Mouse (Mus musculus): ENCODE measurements at regions not wholly inside any gene's neighbourhood (a gene's known extent, or its start where the extent isn't known, plus 50 kb on each side); places are given as distances from the start of the nearest gene placed in this dataset.
A peak's percentile ranks its signal among the peaks of the same experiment; 100 is the strongest.
"Not testable (repeated sequence)": the region's sequence is repeated elsewhere in the genome, so short reads cannot be mapped to it uniquely, and the experiment has no call there.

GRCm38 (mm10) chr19:59516957-59517356 is 58.8 kb downstream of the Emx2 start:
- H3K27me3 ChIP-seq (replicated peaks; ENCODE audit: control insufficient read depth, insufficient read depth, low read length): no peaks in the 10 kb centered on the region
- 82% methylated on average over 4 of the region's 4 CpGs for WGBS
- H3K4me1 ChIP-seq (ENCODE audit: control insufficient read depth, insufficient read depth, low read length): peaks cover 6% of the 10 kb centered on the region
- DNase-seq: no peak
- H3K4me3 ChIP-seq (ENCODE audit: insufficient read depth, low read depth, low read length): no peak overlapping the region
- H3K36me3 ChIP-seq (ENCODE audit: control insufficient read depth, insufficient read depth, low read length): no peaks in the 10 kb centered on the region
- TF ChIP-seq CTCF (conservative IDR thresholded peaks at IDR 0.05; ENCODE audit: insufficient read depth, insufficient read length, low read depth, low read length) (no peak), POLR2A (IDR thresholded peaks at IDR 0.05; ENCODE audit: low read depth, low read length) (no peak)
- no peak overlapping the region for H3K27ac ChIP-seq (ENCODE audit: insufficient read depth, low read depth, low read length)

DNA sequence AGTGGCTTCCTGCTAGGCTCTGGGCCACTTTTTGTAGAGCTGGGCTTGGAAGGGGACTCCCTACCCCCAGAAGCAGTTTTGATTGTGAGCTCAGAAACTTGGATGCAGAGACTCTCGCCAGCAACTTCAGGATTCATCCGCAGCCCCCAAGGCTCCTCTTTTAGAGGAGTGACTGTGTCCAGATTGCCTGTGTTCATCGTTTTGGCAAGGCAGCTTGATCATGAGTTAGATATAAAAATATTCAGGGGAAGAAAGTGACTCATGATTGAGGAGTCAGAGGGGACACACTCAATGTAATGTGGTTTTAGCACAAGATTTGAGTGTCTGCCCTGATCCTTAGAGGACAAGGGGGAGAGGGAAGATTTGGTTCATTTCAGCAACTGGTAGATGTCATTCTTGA is 61.0 kb downstream of the Emx2 start:
- no peak overlapping the region for H3K27ac ChIP-seq (ENCODE audit: insufficient read depth, low read depth, low read length)
- no peak overlapping the region for H3K4me3 ChIP-seq (ENCODE audit: insufficient read depth, low read depth, low read length)
- DNase-seq: no peak
- WGBS: 72% methylated on average over 3 of the region's 3 CpGs
- H3K27me3 ChIP-seq (replicated peaks; ENCODE audit: control insufficient read depth, insufficient read depth, low read length): no peaks in the 10 kb centered on the region
- H3K36me3 ChIP-seq (ENCODE audit: control insufficient read depth, insufficient read depth, low read length): no peaks in the 10 kb centered on the region
- H3K4me1 ChIP-seq (ENCODE audit: control insufficient read depth, insufficient read depth, low read length): no peaks in the 10 kb centered on the region; the same call in 1 of the 2 replicates
- TF ChIP-seq POLR2A (IDR thresholded peaks at IDR 0.05; ENCODE audit: low read depth, low read length) (no peak), CTCF (conservative IDR thresholded peaks at IDR 0.05; ENCODE audit: insufficient read depth, insufficient read length, low read depth, low read length) (no peak)

DNA sequence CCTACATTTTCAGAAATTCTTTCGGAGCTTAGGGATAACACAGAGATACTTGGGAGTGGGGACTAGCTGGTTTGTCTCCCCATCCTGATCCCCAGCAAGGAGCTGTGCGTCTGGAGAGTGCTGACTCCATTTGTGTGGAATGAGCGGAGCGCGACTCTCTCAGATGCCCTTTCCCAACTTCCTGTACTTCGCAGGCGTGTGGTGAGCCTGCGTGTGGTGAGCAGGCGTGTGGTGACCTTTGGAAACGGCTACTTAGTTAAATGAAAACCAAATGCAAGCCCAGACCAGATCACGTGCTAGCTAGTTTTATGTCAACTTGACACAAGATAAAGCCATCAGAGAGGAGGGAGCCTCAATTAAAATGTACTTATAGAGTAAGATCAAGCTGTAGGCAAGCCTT is 64.0 kb downstream of the Emx2 start:
- no peak overlapping the region for H3K27ac ChIP-seq (ENCODE audit: insufficient read depth, low read depth, low read length)
- 41% methylated on average over 11 of the region's 11 CpGs for WGBS
- H3K4me1 ChIP-seq (ENCODE audit: control insufficient read depth, insufficient read depth, low read length): no peaks in the 10 kb centered on the region; the same call in 1 of the 2 replicates
- TF ChIP-seq POLR2A (IDR thresholded peaks at IDR 0.05; ENCODE audit: low read depth, low read length): no peak
- no peak for TF ChIP-seq CTCF (conservative IDR thresholded peaks at IDR 0.05; ENCODE audit: insufficient read depth, insufficient read length, low read depth, low read length)
- no peaks in the 10 kb centered on the region for H3K27me3 ChIP-seq (replicated peaks; ENCODE audit: control insufficient read depth, insufficient read depth, low read length)
- H3K36me3 ChIP-seq (ENCODE audit: control insufficient read depth, insufficient read depth, low read length): no peaks in the 10 kb centered on the region
- H3K4me3 ChIP-seq (ENCODE audit: insufficient read depth, low read depth, low read length): no peak overlapping the region
- DNase-seq: peak; percentile 80

GRCm38 (mm10) chr19:59523356-59523755 is 65.2 kb downstream of the Emx2 start:
- no peak for TF ChIP-seq CTCF (conservative IDR thresholded peaks at IDR 0.05; ENCODE audit: insufficient read depth, insufficient read length, low read depth, low read length)
- no peak for TF ChIP-seq POLR2A (IDR thresholded peaks at IDR 0.05; ENCODE audit: low read depth, low read length)
- Histone ChIP-seq H3K4me1 (ENCODE audit: control insufficient read depth, insufficient read depth, low read length) (no peaks in the 10 kb centered on the region; the same call in 1 of the 2 replicates), H3K27ac (ENCODE audit: insufficient read depth, low read depth, low read length) (no peak overlapping the region), H3K36me3 (ENCODE audit: control insufficient read depth, insufficient read depth, low read length) (no peaks in the 10 kb centered on the region), H3K4me3 (ENCODE audit: insufficient read depth, low read depth, low read length) (no peak overlapping the region), H3K27me3 (replicated peaks; ENCODE audit: control insufficient read depth, insufficient read depth, low read length) (no peaks in the 10 kb centered on the region; the same call in 1 of the 2 replicates)
- DNase-seq: no peak
- WGBS: 72% methylated on average over 10 of the region's 10 CpGs

DNA sequence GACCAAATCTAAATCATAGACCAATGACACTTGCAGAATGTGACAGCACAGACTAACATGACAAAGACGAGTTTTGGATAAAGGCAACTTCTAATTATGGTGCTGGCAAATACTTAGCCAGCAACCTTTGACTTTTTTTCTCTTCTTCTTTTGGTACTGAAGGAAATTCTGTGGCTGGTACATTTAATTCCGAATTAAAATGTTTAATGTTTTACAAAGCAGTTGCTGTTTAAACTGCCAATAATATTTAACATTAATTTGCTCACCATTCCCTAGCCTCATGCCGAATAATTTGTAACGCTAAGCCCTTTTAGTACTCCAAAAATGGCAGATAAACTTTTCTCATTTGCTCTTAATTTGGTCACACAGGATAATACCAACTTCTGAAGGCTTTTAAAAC is 105.9 kb downstream of the Emx2 start:
- WGBS: 35% methylated on average over 4 of the region's 4 CpGs

GRCm38 (mm10) chr19:59568907-59569306 is 110.7 kb downstream of the Emx2 start:
- peaks cover 5% of the 10 kb centered on the region for H3K4me1 ChIP-seq (ENCODE audit: control insufficient read depth, insufficient read depth, low read length)
- H3K27ac ChIP-seq (ENCODE audit: insufficient read depth, low read depth, low read length): no peak overlapping the region
- DNase-seq: no peak
- TF ChIP-seq POLR2A (IDR thresholded peaks at IDR 0.05; ENCODE audit: low read depth, low read length) (no peak), CTCF (conservative IDR thresholded peaks at IDR 0.05; ENCODE audit: insufficient read depth, insufficient read length, low read depth, low read length) (no peak)
- no peaks in the 10 kb centered on the region for H3K27me3 ChIP-seq (replicated peaks; ENCODE audit: control insufficient read depth, insufficient read depth, low read length)
- H3K4me3 ChIP-seq (ENCODE audit: insufficient read depth, low read depth, low read length): no peak overlapping the region
- H3K36me3 ChIP-seq (ENCODE audit: control insufficient read depth, insufficient read depth, low read length): no peaks in the 10 kb centered on the region

More for the DNA sequence above, 105.9 kb downstream of the Emx2 start:
- Histone ChIP-seq H3K4me3 (ENCODE audit: insufficient read depth, low read depth, low read length) (no peak overlapping the region), H3K36me3 (ENCODE audit: control insufficient read depth, insufficient read depth, low read length) (no peaks in the 10 kb centered on the region), H3K4me1 (ENCODE audit: control insufficient read depth, insufficient read depth, low read length) (peaks cover 8% of the 10 kb centered on the region), H3K27me3 (replicated peaks; ENCODE audit: control insufficient read depth, insufficient read depth, low read length) (no peaks in the 10 kb centered on the region), H3K27ac (ENCODE audit: insufficient read depth, low read depth, low read length) (0 out of 2 replicates have a peak overlapping the region, but pooled peaks have one; percentile 11)
- peak; percentile 64 for DNase-seq
- no peak for TF ChIP-seq POLR2A (IDR thresholded peaks at IDR 0.05; ENCODE audit: low read depth, low read length)
- TF ChIP-seq CTCF (conservative IDR thresholded peaks at IDR 0.05; ENCODE audit: insufficient read depth, insufficient read length, low read depth, low read length): no peak

- 95% methylated on average over 2 of the region's 2 CpGs for WGBS
- not testable (repeated sequence) for H3K4me1 ChIP-seq (ENCODE audit: control insufficient read depth, insufficient read depth, low read length); DNase-seq; H3K36me3 ChIP-seq (ENCODE audit: control insufficient read depth, insufficient read depth, low read length); H3K4me3 ChIP-seq (ENCODE audit: insufficient read depth, low read depth, low read length); H3K27me3 ChIP-seq (replicated peaks; ENCODE audit: control insufficient read depth, insufficient read depth, low read length); H3K27ac ChIP-seq (ENCODE audit: insufficient read depth, low read depth, low read length)
Measured at GRCm38 (mm10) chr19:59569590-59569989, 111.4 kb downstream of the Emx2 start.

DNA sequence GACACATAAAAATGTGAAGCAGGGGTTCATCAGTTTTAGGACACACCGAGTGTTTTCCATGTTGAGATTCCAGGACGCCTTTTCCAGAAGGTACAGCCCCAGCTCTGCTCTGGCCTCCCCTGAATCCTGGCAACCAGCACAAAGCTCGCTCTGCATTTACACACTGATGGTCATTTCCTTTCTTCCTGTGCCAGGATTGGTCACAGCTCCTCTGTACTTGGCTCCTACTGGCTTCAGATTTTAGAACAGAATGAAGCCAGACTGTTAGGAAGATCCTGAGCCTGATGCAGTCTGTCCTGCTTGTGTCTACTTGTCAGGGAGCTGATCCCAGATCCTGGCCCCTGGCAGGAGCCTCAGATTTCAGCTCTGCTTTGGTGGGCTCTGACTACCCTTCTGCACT is 116.2 kb downstream of the Emx2 start:
- no peaks in the 10 kb centered on the region for H3K4me1 ChIP-seq (ENCODE audit: control insufficient read depth, insufficient read depth, low read length)
- no peak for DNase-seq
- 76% methylated on average over 3 of the region's 3 CpGs for WGBS
- no peaks in the 10 kb centered on the region for H3K36me3 ChIP-seq (ENCODE audit: control insufficient read depth, insufficient read depth, low read length)
- TF ChIP-seq POLR2A (IDR thresholded peaks at IDR 0.05; ENCODE audit: low read depth, low read length) (no peak), CTCF (conservative IDR thresholded peaks at IDR 0.05; ENCODE audit: insufficient read depth, insufficient read length, low read depth, low read length) (no peak)
- no peak overlapping the region for H3K4me3 ChIP-seq (ENCODE audit: insufficient read depth, low read depth, low read length)
- no peaks in the 10 kb centered on the region for H3K27me3 ChIP-seq (replicated peaks; ENCODE audit: control insufficient read depth, insufficient read depth, low read length)
- H3K27ac ChIP-seq (ENCODE audit: insufficient read depth, low read depth, low read length): no peak overlapping the region

Measured in kidney, adult 2 months (tissue).